Mouse (Mus musculus): Measurements from ENCODE around the gene Zcwpw1.
"Not testable (repeated sequence)": the region's sequence is repeated elsewhere in the genome, so short reads cannot be mapped to it uniquely, and the experiment has no call there.

The Zcwpw1 gene

GRCm38 (mm10) chr5:137785164-137786031 is 2.2 kb upstream of the Zcwpw1 start:
- no peak for DNase-seq

DNA sequence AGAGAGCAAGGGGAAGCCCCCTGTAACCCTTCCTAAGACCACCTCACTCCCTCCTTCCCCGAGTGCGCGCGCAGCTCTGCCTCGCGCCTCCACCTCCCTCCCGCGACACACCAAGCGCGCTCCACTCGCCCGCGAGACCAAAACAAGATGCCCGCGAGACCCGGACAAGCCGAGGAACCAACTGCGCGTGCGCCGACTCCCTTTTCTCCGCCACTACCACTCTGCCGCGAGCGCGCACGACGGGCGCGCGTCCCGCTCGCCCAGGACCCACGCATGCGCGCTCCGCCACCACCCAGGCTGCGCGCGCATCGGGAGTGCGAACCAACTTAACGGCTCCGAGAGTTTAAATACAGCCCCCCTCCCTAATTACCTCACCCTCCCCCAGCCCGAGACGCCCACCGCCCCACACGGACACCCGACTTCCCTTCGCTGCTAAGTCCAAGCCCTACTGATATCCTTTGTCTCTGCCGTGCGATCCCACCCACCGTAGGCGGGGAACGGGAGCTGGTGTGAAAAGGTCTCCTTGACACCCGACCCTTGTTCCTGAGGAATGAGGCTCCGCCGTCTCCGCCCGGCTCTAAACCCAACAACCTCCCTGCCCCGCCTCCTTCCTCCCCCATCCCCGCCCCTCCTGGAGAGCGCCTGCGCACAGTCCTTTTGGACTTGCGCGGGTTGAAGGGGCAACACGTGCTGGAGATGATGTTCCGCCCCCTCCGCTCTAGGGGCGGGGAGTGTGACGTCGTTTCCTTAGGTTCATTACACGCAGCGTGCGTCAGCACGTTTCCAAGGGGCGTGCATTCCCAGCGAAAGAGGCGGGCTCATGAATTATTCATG is 1.3 kb upstream of the Zcwpw1 start:
- peak; percentile 99 for DNase-seq

GRCm38 (mm10) chr5:137788171-137788570 is 573 bp downstream of the Zcwpw1 start:
- DNase-seq = peak; percentile 81

- peak; percentile 60 for DNase-seq
These were observed 1.4 kb downstream of the Zcwpw1 start for GRCm38 (mm10) chr5:137788946-137789531.

- DNase-seq = no peak
These were observed 4.0 kb downstream of the Zcwpw1 start for GRCm38 (mm10) chr5:137791553-137791952.

GRCm38 (mm10) chr5:137796606-137797005 is 9.0 kb downstream of the Zcwpw1 start:
- no peak for DNase-seq

DNA sequence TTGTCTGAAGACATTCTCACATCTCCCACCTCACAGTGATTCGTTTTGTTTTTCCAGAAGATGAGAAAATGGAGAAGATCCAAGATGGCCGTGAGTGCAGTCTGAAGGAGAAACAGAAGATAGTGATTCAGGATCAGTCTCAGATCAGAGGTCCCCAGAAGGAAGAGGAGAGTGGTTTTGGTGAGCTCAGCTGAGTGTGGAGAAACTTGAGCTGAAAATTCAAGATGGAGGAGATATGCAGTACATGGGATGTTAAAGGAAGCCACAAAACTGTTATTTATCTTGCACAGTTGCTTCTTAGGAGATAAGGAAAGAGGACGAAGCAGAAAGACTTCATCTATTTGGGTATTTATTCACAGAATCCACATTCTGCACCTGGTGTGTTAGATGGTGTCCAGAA is 13.3 kb downstream of the Zcwpw1 start:
- DNase-seq = no peak

- DNase-seq = no peak
These were observed 18.6 kb downstream of the Zcwpw1 start for GRCm38 (mm10) chr5:137806158-137806557.

GRCm38 (mm10) chr5:137808316-137808715 is 20.7 kb downstream of the Zcwpw1 start:
- no peak for DNase-seq

DNA sequence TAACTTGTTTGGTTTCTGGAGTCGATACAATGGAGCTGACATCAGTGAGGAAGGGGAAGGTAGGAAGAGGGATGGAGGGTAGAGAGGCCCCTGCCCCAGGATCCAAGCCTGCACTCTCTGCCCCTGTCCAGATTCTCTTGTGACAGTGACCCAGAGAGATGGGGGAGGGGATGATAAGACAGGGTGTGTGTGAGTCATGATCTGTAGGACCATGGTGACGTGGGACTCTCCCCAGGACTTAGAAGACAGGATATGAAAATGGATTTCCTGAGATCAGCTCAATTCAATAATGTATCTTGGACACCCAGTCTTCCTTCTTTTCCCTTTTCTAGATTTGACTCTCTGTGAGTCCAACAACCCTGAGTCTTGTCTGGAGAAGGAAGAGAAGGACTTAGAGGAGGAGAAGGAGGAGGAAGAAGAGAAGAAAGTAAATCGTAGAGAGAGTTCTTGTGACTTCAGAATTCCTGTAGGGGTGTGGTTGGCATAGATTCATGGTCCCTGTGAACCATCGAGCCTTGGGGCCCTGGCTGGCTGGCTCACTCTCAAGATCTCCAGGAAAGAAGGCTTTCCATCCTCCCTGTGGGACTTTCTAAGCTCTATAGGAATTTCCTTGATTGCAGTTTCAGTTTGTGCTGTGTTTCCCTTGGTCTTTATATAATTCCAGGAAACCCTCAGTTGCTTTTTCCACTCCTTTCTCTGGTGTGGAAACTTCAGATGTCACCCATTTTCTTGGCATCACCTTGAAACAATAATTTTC is 30.0 kb downstream of the Zcwpw1 start:
- no peak for DNase-seq

DNA sequence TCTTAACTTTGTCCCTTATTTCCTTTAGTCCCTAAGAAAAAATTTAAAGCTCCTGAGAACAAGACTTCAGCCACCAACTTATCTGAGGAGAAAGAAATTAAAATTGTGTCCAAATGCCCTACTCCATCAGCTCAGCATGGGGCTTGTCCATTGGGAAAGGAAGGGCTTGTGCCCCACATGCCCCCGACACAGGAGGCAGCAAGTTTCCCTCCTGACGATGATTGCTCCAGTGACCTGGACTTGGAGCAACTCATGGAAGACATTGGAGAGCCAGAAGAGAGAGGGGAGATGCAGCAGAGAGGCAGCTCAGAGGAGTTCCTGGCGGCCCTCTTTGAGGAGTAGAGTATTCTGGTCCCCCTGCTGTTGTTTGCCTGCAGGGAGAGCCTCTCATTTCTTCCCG is 34.5 kb downstream of the Zcwpw1 start:
- no peak for DNase-seq

GRCm38 (mm10) chr5:137822602-137823001 is 35.0 kb downstream of the Zcwpw1 start:
- DNase-seq = peak; percentile 22

DNA sequence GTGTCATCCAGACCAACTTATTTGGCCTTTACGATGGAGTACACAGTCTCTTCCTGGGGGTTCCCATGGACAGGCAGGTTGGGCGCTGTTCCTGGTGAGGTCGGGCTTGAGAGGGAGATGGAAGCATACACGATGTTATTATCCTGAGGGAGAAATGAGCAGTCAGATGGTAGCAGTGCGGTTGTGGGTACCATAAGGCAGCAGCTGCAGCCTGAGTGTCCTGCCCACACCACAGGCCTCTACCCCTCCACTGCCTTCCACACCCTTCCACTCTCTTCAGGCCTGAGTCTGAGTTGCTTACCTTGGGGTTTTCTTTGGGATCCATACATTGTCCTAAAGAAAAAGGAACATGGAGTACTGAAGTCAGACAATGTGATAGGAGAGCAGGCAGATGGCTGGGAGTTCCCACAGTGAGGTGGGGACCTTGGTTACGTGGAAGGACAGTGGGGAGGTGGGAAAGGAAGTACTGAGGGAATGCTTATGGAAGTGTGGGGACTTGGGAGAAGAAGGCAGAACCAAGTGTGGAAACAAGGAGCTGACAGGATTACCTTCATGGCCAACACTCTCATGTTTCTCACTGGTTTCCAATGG is 36.0 kb downstream of the Zcwpw1 start:
- DNase-seq = no peak

DNA sequence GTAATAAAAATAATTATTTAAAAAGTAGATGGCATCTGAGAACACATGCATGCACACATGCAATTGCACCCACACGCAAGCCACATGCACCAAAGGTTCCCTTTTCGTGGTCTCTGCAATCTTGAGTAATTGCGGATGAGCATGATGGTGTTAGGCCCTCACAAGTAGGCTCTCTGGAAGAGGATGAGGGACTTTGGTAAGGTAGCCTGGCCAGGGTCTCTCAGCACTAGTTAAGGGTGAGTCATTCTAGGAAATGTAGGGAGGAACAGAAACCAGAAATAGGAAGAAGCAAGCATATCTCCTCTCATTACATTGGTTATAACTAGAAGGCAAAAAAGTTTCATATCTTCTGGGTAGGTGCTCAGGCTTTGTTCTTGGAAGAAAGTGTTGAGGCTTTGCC is 37.4 kb downstream of the Zcwpw1 start:
- DNase-seq = no peak

DNA sequence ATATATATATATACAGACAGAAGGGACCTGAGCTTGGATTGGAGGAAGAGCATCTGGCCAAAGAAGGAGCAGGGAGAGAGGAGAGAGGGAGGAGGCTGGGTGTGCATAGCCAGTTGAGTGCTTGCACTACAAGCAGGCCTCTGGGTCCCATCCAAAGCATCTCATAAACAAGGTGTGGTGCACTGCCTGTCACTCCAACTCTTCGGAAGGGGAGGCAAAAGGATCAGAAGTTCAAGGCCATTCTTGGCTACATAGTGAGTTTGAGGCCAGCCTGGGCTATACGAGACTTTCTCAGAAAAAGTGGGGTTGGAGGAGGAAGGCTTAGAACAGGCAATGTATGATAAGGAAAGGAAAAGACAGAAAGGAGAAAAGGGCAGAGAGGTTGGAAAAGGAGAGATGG is 38.4 kb downstream of the Zcwpw1 start:
- DNase-seq = no peak

GRCm38 (mm10) chr5:137826421-137826820 is 38.8 kb downstream of the Zcwpw1 start:
- DNase-seq = no peak

- DNase-seq = no peak
These were observed 41.1 kb downstream of the Zcwpw1 start for GRCm38 (mm10) chr5:137828694-137829093.

- DNase-seq = no peak
These were observed 42.6 kb downstream of the Zcwpw1 start for GRCm38 (mm10) chr5:137830238-137830637.

- DNase-seq = no peak
These were observed 43.5 kb downstream of the Zcwpw1 start for GRCm38 (mm10) chr5:137831106-137831505.

DNA sequence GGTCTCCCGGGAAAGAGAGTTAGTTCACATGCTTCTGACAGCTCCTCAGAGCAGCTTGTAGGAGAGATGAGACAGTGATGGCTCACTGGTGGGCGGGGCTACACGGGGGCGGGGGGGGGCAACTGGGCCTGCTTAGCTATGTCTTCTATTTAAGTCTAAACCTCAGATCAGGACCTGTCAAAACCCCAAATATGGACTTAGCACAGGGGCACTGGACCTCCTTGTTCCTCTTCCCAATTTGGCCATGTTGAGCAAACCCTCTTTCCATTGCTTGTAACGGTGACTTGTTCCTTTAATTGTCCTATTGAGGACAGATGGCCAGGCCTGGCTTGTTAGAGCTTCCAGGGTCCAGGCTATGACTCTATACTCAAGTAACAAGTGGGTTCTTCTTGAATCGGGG is 43.9 kb downstream of the Zcwpw1 start:
- no peak for DNase-seq

DNA sequence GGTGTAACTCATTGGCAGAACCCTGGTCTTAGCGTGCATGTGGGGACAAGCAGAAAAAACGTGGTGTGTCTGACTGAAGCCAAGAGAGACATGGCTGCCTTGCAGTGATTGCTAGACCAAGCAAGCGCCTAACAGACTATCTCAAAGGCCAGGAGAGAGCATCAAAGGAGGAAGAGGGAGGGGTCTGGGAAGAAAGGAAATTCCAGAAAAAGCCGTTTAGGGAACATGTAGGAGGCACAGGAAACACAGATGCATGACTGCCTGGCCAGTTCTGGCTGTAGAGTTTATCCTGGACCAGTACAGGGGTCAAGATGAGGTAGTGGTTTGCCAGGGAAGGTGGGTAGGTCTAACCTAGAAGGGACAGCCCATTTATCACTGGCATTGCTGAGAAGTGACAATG is 45.9 kb downstream of the Zcwpw1 start:
- no peak for DNase-seq

DNA sequence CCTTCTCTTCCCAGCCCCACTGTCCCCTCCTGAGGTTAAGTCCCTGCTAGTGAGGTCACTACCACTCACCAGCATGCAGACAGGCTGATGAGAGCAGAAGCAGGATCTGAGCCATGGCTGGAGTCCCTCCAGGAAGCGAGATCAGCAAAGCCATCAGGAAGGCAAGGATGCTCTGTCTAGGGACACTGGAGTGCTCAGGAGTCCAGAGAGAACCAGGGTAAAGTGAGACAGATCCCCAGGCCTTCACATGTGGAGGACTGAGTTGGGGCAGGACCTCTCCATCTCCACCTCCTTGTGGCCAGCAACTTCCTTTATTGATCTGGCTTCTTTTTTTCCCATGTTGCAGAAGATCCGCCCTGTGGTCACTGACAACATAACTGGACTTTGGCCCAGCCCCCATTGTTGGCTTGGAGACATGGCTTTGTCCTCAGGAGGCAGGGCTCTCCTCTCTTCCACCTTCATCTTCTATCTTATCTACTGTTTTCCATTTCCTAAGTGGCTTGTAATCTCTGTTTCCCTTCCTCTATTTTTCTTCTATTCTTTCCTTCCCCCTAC is 48.4 kb downstream of the Zcwpw1 start, which contains the start of gene Pilra:
TSS of gene Pilra (minus strand) at position 316 of the 555 bp plus-strand sequence.
- not testable (repeated sequence) for DNase-seq

All from cerebellum, adult 11-12 months (tissue).